Comparison of ENCODE assay signal across 8 mouse cellular contexts in genomic region chr2:160451481-160452238, GRCm38 (mm10).
DNase-seq lines count a peak whose midpoint lies in the region; ATAC-seq lines count a peak whose summit lies in the region.

No protein-coding gene starts in this region.

- peak; percentile 82 for DNase-seq in MN1 (ENCODE audit: low spot score)
- DNase-seq in cerebellum, adult 9-11 months, result peak; percentile 24
- DNase-seq in frontal cortex, postnatal 25 days (ENCODE audit: low spot score in 2 of 2), result peak; percentile 25 to 31
- DNase-seq in left cerebral cortex, adult 11 months (ENCODE audit: low spot score), result peak; percentile 23
- DNase-seq in lung, postnatal 25 days (ENCODE audit: low spot score), result peak; percentile 52
- peak; percentile 15 for DNase-seq in retina, adult 2 months (ENCODE audit: low read depth, low spot score)
- DNase-seq in urinary bladder, postnatal 25 days (ENCODE audit: low spot score), result peak; percentile 37

- H3K9me3 ChIP-seq in hindbrain, embryonic 13.5 days, result no peaks in the 10 kb centered on the region

- under 1% methylated on average over 21 of the region's 21 CpGs for WGBS in hindbrain, embryonic 13.5 days

- H3K4me2 ChIP-seq in hindbrain, embryonic 13.5 days, result peak overlapping the region; percentile 65

- peak overlapping the region; percentile 39 for H3K4me3 ChIP-seq in hindbrain, embryonic 13.5 days

- H3K4me1 ChIP-seq in hindbrain, embryonic 13.5 days (replicated peaks), result peaks cover 25% of the 10 kb centered on the region

- H3K27me3 ChIP-seq in hindbrain, embryonic 13.5 days, result peaks cover 46% of the 10 kb centered on the region

- H3K27ac ChIP-seq in hindbrain, embryonic 13.5 days, result peak overlapping the region; percentile 69

- H3K9ac ChIP-seq in hindbrain, embryonic 13.5 days, result peak overlapping the region; percentile 68

- H3K36me3 ChIP-seq in hindbrain, embryonic 13.5 days, result no peaks in the 10 kb centered on the region

- peak; percentile 92 for ATAC-seq in hindbrain, embryonic 13.5 days (ENCODE audit: low FRiP score)

Comparison
In these comparisons a context has a peak if more than half of its experiments do, and no peak if none do; other contexts are left out.
1. Peak in every context shown above with its lines: DNase-seq, ATAC-seq, H3K4me3 ChIP-seq and H3K27ac ChIP-seq.
2. DNase-seq: peak in every context shown above with its lines; median percentile 82 in MN1; 52 in lung, postnatal 25 days; 37 in urinary bladder, postnatal 25 days; 28 in frontal cortex, postnatal 25 days; 24 in cerebellum, adult 9-11 months; 23 in left cerebral cortex, adult 11 months; 15 in retina, adult 2 months.